Mouse (Mus musculus) gastrocnemius, postnatal 14 days (tissue): ENCODE measurements at regions not wholly inside any gene's neighbourhood (a gene's known extent, or its start where the extent isn't known, plus 50 kb on each side); places are given as distances from the start of the nearest gene placed in this dataset.
"Not testable (repeated sequence)": the region's sequence is repeated elsewhere in the genome, so short reads cannot be mapped to it uniquely, and the experiment has no call there.

Source experiments
- DNase-seq: peaks from one replicate; pipeline ENCODE4 v3.0.0; 2021; ENCODE audit warnings: mixed read lengths
- intact Hi-C: fragments of 180-260 bp; cut with DNase I; formaldehyde crosslinking; loops from one replicate; pipeline ENCODE4 v1.15.1; 2025; ENCODE audit warnings: low total_unique reads

- DNase-seq: no peak
- intact Hi-C loops: no loop called here
These were observed 219.1 kb downstream of the Tpbg start for GRCm38 (mm10) chr9:86061230-86061629.

GRCm38 (mm10) chr9:86079275-86079674 is 237.1 kb downstream of the Tpbg start:
- intact Hi-C loops: no loop called here
- no peak for DNase-seq

- intact Hi-C loops: no loop called here
- no peak for DNase-seq
These were observed 239.7 kb downstream of the Tpbg start for GRCm38 (mm10) chr9:86081873-86082272.

DNA sequence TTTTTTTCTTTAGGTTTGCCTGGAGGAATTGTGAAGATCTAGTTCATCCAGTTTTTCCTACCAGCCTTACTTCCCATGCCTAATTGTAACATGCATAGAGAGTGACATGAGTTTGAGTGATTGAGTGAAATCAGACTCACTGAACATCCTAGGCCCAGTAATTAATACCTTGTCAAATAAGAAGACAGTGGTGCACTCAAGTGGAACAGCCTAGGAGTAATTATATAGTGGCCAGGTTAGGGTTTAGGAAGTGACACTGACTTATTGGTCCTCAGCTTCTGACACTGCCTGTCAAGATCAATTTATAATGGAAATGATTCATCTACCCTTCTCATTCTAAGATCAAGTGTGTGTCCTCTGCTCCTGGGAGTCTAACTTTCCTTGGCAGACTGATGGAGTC is 250.8 kb downstream of the Tpbg start:
- intact Hi-C loops: no loop called here
- DNase-seq: no peak

- intact Hi-C loops: no loop called here
- no peak for DNase-seq
These were observed 253.3 kb downstream of the Tpbg start for GRCm38 (mm10) chr9:86095460-86095859.

DNA sequence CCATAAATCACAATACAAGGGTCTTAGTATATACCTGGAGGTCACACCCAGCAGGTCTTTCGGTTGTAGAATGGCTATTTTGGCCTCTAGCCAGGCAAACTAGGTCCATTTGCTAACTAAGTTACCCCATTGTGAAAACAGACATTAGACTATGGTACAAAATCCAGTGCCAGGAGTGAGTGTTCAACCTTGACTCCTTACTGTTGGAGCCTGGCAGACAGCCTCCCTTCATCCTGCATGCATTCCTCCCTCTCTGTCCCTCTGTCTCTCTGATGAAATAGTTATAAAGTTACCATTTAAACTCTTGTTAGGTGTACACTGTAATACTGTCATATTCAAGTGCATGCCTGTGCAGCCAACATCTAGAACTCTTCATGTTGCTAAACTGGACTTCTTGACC is 254.1 kb downstream of the Tpbg start:
- DNase-seq: no peak
- intact Hi-C loops: no loop called here

DNA sequence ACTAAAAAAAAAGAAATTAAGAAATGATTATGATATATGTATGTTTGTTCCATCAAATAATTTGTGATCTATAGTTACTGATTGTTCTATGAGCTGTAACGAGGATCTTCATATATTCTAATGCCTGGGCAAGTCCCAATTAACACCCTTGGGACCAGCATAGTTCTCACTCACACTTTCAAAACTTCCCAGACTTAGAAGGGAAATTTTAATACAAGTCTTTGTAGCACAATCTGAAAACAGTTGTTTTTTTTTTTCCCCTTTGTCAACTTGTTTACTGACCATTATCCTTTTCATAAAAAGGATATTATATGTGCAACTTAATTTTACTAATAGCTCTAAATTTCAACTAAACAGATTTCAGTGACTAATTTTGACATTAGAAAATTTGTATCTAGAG is 257.1 kb downstream of the Tpbg start:
- intact Hi-C loops: no loop called here
- no peak for DNase-seq

DNA sequence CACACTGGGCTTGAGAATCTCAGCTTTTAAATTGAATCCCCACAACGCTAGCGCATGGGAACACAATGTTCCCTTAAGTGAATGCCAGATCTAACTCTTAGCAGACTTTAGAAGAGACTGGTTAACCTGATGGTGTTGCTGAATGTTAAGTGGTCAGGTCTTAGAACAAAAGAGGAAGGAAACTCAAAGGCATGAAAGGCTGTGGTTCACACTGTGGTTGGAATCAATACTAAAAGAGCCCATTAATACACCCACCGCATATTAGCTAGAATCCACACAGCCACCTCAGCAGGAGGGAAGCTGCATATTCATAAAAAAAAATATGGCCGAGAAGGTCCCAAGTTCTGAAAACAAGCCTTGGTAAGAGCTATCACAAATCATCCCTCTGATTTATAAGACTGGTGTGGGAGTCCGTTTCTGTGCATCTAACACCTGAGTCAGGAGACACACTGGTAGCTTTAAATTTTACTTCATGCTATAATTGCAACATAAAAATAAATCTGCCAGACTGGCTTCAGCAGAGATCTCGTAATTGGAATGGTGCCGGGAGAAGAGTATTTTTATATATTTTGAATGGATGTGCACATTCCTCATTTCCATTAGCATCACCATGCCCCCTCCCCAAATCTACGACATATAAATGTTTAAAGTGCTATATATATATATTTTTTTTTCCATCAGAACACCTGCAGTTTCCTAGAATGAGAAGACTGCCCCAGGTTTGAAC is 259.3 kb downstream of the Tpbg start:
- intact Hi-C loops: no loop called here
- no peak for DNase-seq

GRCm38 (mm10) chr9:86103607-86104006 is 261.4 kb downstream of the Tpbg start:
- DNase-seq: no peak
- intact Hi-C loops: no loop called here

DNA sequence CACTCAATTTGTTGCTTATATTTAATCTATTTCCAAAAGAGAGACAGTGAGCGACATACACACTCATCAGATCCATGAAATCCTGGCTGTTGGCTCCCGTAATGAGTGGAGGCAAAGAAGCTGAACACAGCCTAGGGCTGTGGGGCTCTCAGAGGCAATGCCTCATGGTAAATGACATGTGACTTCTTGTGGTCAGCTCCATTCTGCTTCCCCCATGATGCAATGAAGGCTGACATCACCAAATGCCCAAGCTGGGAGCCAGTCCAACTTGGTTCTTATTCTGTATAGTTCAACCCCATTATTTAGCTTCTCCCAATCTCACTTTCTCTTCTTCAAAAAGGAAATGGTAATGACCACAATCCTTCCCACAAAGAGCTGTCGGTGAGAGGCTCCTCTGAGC is 262.5 kb downstream of the Tpbg start:
- no peak for DNase-seq
- intact Hi-C loops: no loop called here

DNA sequence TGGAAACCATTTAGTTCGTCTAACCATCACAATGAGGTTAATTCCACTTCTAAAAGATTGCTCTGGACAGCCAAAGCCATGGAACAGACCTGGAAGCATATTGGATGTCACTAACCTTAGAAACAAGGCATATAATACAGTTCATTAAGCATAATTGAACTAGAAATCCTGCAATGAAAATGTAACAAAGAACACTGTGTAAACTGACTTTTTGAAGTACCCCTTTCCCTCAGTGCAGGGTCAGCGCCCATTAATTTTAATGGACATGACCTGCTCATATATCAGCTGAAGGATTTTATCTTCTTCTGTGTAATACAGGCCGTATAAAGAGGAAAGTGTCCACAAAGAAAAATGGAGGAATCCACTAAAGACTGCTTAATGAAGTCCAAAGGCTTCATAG is 263.7 kb downstream of the Tpbg start:
- no peak for DNase-seq
- intact Hi-C loops: no loop called here

DNA sequence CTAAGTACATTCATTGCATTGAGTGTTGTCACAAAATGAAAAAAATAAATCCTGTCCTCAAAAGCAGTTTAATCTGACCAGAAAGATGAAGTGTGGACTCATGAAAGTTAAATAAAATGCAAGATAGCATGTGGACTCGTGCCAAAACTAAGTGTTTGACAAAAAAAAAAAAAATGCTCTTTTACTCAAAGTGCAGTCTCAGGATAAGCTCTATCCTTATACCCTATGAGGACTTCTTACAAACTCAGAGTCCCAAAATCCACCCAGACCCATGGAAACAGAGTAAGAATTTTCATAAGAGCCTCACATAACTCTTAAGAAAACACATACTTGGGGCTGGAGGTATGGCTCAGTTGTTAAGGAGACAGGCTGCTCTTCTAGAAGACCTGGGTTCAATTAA is 267.7 kb downstream of the Tpbg start:
- intact Hi-C loops: no loop called here
- no peak for DNase-seq

- intact Hi-C loops: no loop called here
- no peak for DNase-seq
These were observed 277.2 kb downstream of the Tpbg start for GRCm38 (mm10) chr9:86119370-86119769.

- intact Hi-C loops, DNase-seq: not testable (repeated sequence)
These were observed 293.4 kb downstream of the Tpbg start for GRCm38 (mm10) chr9:86135617-86136016.

DNA sequence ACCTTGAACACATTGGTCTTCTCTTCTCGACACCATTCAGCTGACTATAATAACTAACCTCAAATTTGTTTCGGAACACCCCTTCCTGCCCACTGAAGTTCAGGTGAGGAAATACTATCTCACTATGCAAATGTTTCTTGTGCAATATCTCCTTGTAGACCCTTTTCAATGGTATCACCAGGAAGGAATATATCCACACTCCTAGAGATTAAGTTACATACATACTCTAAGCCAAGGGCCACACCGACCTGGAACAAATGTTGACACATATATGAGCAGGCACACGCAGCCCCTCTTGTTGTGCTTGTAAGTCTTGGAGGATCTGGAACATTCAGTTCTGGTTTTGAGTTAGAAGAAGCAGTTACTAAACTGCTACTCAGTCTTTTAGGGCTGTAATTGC is 303.7 kb downstream of the Tpbg start:
- DNase-seq: no peak
- intact Hi-C loops: no loop called here

DNA sequence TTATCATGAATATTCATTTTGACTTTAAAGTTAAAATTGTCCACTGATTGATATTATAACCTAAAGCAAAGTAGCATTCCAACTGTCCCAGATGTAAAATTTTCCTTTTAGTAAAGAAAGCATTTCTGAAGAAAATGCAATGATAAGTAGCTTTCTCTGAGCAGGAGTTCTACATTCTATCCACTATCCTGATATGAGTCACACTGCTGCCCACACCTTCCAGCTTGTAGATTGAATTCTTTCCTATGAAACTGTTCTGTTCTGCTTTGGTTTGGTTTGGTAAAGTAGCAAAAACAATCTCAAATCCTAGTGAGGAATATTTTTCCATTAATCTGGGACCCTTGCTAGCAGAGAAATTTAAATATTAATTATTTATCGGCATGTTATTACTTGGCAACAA is 304.4 kb downstream of the Ube2cbp start:
- intact Hi-C loops: no loop called here
- DNase-seq: no peak

GRCm38 (mm10) chr9:86166362-86167067 is 298.2 kb downstream of the Ube2cbp start:
- intact Hi-C loops: no loop called here
- DNase-seq: no peak

DNA sequence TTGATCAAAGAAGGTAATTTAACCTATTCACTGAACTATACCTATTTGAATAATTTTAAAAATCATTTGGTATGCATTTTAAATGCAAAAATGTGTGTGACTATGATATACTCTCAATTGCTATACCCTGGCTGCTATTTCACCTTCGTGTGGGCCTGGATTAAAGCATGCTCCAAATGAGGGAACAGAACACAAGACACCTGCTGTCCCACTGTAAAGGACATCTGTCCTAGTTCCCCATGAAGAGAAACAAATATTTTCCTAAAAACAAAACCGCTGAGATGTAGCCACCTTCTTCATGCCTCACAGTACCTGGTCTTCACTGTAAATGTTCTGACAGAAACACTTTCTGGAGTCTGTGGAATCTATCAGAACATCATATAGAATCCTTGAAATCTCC is 294.0 kb downstream of the Ube2cbp start:
- DNase-seq: no peak
- intact Hi-C loops: no loop called here

GRCm38 (mm10) chr9:86186751-86187747 is 277.7 kb downstream of the Ube2cbp start:
- intact Hi-C loops: no loop called here
- no peak for DNase-seq

DNA sequence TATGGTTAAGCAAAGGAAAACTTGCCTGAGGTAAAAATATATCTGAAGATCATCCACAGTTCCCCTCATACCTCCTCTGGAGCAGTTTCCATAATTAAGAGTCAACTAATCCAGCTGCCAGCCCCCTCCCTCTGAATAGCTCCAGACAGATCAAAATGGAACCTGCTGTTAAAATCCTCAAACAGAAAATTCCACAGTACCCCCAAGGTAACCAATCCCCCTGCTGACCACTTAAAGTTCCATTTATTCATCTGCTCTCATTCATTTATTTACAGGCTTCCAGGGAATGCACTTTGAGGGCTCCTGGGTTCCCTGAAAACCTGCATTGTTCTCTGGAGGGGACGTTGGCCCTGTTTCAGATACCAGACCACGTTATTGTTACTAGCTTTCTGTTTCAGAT is 275.9 kb downstream of the Ube2cbp start:
- intact Hi-C loops: no loop called here
- DNase-seq: no peak
